Mouse (Mus musculus) E14TG2a.4 (cell line): Measurements from ENCODE around the gene Gm17720.

Experiments used
- CTCF ChIP-seq: conservative IDR thresholded peaks from 2 replicates; pipeline ENCODE4 v1.5.1; 2014; ENCODE audit warnings: low read length
- NANOG ChIP-seq: IDR thresholded peaks from 2 replicates; pipeline ENCODE4 v1.6.1; 2014; ENCODE audit warnings: borderline replicate concordance, low read length, mixed read lengths
- POU5F1 ChIP-seq: IDR thresholded peaks from 2 replicates; pipeline ENCODE4 v1.6.1; 2014; ENCODE audit warnings: low read length, borderline replicate concordance

DNA sequence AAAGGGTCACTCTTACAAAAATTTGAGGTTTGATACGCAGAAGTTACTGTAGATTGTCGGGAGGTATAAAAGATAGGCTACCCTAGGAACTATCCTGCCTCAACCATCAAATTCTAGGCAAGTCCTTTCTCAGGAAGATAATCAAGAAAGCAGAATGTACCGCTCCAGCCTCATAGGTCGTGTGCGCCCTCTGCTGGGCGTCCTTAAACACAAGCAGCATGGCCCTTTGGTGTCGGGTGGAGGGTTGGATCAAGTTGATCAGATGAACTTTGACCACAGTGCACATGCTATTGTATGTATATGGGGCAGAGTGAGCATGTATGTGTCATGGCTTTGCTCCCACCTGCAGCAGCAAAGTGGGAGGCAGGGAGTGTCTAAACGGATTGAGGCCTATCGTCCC, 31.0 kb downstream of the Gm17720 start:
- TF ChIP-seq CTCF (peak; percentile 82), NANOG (no peak), POU5F1 (no peak)
